Mouse (Mus musculus) bone marrow macrophage, adult 2 months (primary cell): ENCODE measurements around the gene Ecsit. TPM values are rescaled to one million over a fixed set of nuclear protein-coding genes. Genes with fewer than 3 reads are reported as not detected.

Experiments used
- H3K27ac ChIP-seq: 2 replicates; pipeline ENCODE4 v1.5.1; 2012; ENCODE audit warnings: low read depth, low read length; ENCODE audit not compliant: insufficient read depth
- H3K4me1 ChIP-seq: 2 replicates; pipeline ENCODE4 v1.6.1; 2012; ENCODE audit warnings: low read length; ENCODE audit not compliant: control insufficient read depth, insufficient read depth
- H3K4me3 ChIP-seq: 2 replicates; pipeline ENCODE4 v1.5.1; 2012; ENCODE audit warnings: mild to moderate bottlenecking, low read length, moderate library complexity; ENCODE audit not compliant: insufficient read depth
- CTCF ChIP-seq: IDR thresholded peaks from 2 replicates; pipeline ENCODE4 v1.5.1; 2012; ENCODE audit warnings: low read depth, mild to moderate bottlenecking, low read length, moderate library complexity
- POLR2A ChIP-seq: IDR thresholded peaks from 2 replicates; pipeline ENCODE4 v1.6.1; 2012; ENCODE audit warnings: mild to moderate bottlenecking, low read depth, low read length, borderline replicate concordance
- polyA plus RNA-seq: library from polyadenylated mRNA; stranded (reverse); fragments of >200 nt; gene quantifications from 2 replicates; pipeline ENCODE4 v1.2.4, GENCODE M21; 2012; ENCODE audit not compliant: missing spikeins, insufficient read depth, insufficient read length

The Ecsit gene
- polyA plus RNA-seq, 1 experiment: 7.0 TPM

GRCm38 (mm10) chr9:22066433-22066832, 18.8 kb downstream of the Ecsit start:
- H3K4me1 ChIP-seq: no peaks in the 10 kb centered on the region; the same call in 1 of the 2 replicates
- no peak overlapping the region for H3K4me3 ChIP-seq
- no peak overlapping the region for H3K27ac ChIP-seq
- TF ChIP-seq POLR2A: no peak
- peak; percentile 83 for TF ChIP-seq CTCF

GRCm38 (mm10) chr9:22065642-22066041, 19.6 kb downstream of the Ecsit start:
- no peak overlapping the region for H3K27ac ChIP-seq
- TF ChIP-seq CTCF (no peak), POLR2A (no peak)
- no peaks in the 10 kb centered on the region; the same call in 1 of the 2 replicates for H3K4me1 ChIP-seq
- no peak overlapping the region for H3K4me3 ChIP-seq

GRCm38 (mm10) chr9:22064341-22064740, 20.9 kb downstream of the Ecsit start:
- no peak overlapping the region for H3K4me3 ChIP-seq
- TF ChIP-seq POLR2A (no peak), CTCF (no peak)
- no peak overlapping the region for H3K27ac ChIP-seq
- H3K4me1 ChIP-seq: no peaks in the 10 kb centered on the region

GRCm38 (mm10) chr9:22061339-22061738, 23.9 kb downstream of the Ecsit start:
- no peak overlapping the region for H3K4me3 ChIP-seq
- H3K27ac ChIP-seq: no peak overlapping the region
- peaks cover 3% of the 10 kb centered on the region for H3K4me1 ChIP-seq
- TF ChIP-seq CTCF (no peak), POLR2A (no peak)

GRCm38 (mm10) chr9:22058011-22058424, 27.2 kb downstream of the Ecsit start:
- no peak for TF ChIP-seq CTCF
- TF ChIP-seq POLR2A: no peak
- no peak overlapping the region for H3K4me3 ChIP-seq
- H3K4me1 ChIP-seq: peaks cover 5% of the 10 kb centered on the region
- H3K27ac ChIP-seq: no peak overlapping the region

GRCm38 (mm10) chr9:22057031-22057517, 28.2 kb downstream of the Ecsit start:
- Histone ChIP-seq H3K27ac (no peak overlapping the region), H3K4me3 (no peak overlapping the region), H3K4me1 (peaks cover 5% of the 10 kb centered on the region)
- TF ChIP-seq POLR2A (no peak), CTCF (no peak)

GRCm38 (mm10) chr9:22056303-22056910, 28.8 kb downstream of the Ecsit start:
- H3K4me3 ChIP-seq: no peak overlapping the region
- no peak overlapping the region for H3K27ac ChIP-seq
- peaks cover 5% of the 10 kb centered on the region for H3K4me1 ChIP-seq
- TF ChIP-seq CTCF (no peak), POLR2A (no peak)

GRCm38 (mm10) chr9:22055713-22056112, 29.5 kb downstream of the Ecsit start:
- TF ChIP-seq CTCF (no peak), POLR2A (no peak)
- no peak overlapping the region for H3K4me3 ChIP-seq
- H3K27ac ChIP-seq: no peak overlapping the region
- peaks cover 5% of the 10 kb centered on the region for H3K4me1 ChIP-seq

GRCm38 (mm10) chr9:22054411-22055076, 30.7 kb downstream of the Ecsit start:
- TF ChIP-seq CTCF: no peak
- TF ChIP-seq POLR2A: no peak
- H3K4me3 ChIP-seq: peak overlapping the region; percentile 47
- H3K4me1 ChIP-seq: peaks cover 5% of the 10 kb centered on the region
- H3K27ac ChIP-seq: no peak overlapping the region

- no peak for TF ChIP-seq POLR2A
- no peak for TF ChIP-seq CTCF
Observed at GRCm38 (mm10) chr9:22053657-22054056, 31.6 kb downstream of the Ecsit start.

GRCm38 (mm10) chr9:22051958-22052254, 33.3 kb downstream of the Ecsit start, which contains the start of gene Elavl3:
Gene Elavl3 (minus strand): TSS chr9:22052023.
- H3K4me3 ChIP-seq: no peak within 1 kb of the TSS
- no peak within 1 kb of the TSS for H3K27ac ChIP-seq

More at GRCm38 (mm10) chr9:22053657-22054056, 31.6 kb downstream of the Ecsit start:
- Histone ChIP-seq H3K27ac (no peak overlapping the region), H3K4me3 (no peak overlapping the region), H3K4me1 (peaks cover 4% of the 10 kb centered on the region)

More at GRCm38 (mm10) chr9:22051958-22052254, 33.3 kb downstream of the Ecsit start, which contains the start of gene Elavl3:
- peaks cover 2% of the 10 kb centered on the region; the same call in 1 of the 2 replicates for H3K4me1 ChIP-seq
- no peak for TF ChIP-seq POLR2A
- no peak for TF ChIP-seq CTCF
